Comparison of ENCODE assay signal across 24 mouse cellular contexts in the genomic region with DNA sequence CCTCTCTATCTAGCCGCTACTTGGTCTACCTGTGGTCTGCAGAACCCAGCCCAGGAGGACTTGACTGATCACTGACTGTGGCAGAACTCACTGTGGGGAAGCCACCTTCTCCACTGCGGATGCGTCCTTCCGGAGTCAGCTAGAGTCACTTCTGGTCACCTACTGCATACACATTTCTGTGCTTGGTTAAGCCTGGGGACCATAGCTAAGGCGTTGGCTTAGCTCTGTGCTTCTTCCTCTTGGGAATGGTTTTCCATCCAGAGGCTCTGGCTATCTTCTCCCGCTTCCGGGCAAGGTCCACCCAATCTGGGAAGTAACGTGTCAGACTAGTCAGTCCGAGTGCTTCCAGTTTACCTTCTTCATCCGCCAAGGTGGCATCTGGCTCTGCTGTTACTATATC. TPM values are rescaled to one million over a fixed set of nuclear protein-coding genes. Genes with fewer than 3 reads are reported as not detected.
DNase-seq lines count a peak whose midpoint lies in the region; ATAC-seq and TF ChIP-seq lines count a peak whose summit lies in the region.
"Had no signal": no experiment of that assay in that cellular context is flagged by ENCODE, and none has a peak within 500 bp of the region (broad histone marks: within the 10 kb centered on the region; RNA-seq: fewer than 3 reads in every experiment).

No protein-coding gene starts in this region.

- WGBS in heart, embryonic 11.5 days (ENCODE audit: insufficient replicate concordance): 56% methylated on average over 10 of the region's 10 CpGs
- WGBS in heart, embryonic 13.5 days: 56% methylated on average over 10 of the region's 10 CpGs
- WGBS in heart, adult 2 months: 49% methylated on average over 10 of the region's 10 CpGs

- no peak for TF ChIP-seq POLR2A in heart, adult 2 months (IDR thresholded peaks at IDR 0.05; ENCODE audit: insufficient read depth, low read depth, low read length)

- peak; percentile 76 for DNase-seq in heart, adult 11 months
- no peak for DNase-seq in heart, postnatal 10 days
- no peak for DNase-seq in heart, postnatal 4 days
- no peak for DNase-seq in heart, adult 2 months
- DNase-seq: adrenal gland, adult 8-10 months; adrenal gland, postnatal 14 days; adrenal gland, postnatal 36 days; B cell, adult 2 months; cerebellum, adult 11-12 months; cerebellum, adult 2 months; cerebellum, adult 9-10 months; cerebellum, postnatal 10 days; cerebellum, postnatal 25 days had no signal

- no peaks in the 10 kb centered on the region for H3K27me3 ChIP-seq in heart, embryonic 11.5 days (ENCODE audit: control insufficient read depth, insufficient read depth, low read length)
- H3K27me3 ChIP-seq in heart, embryonic 13.5 days (replicated peaks): no peaks in the 10 kb centered on the region
- no peaks in the 10 kb centered on the region for H3K27me3 ChIP-seq in heart, adult 2 months (ENCODE audit: control insufficient read depth, insufficient read depth, low read length)
- H3K27me3 ChIP-seq: CH12.LX; embryonic facial prominence, embryonic 12.5 days; forebrain, embryonic 13.5 days; forebrain, embryonic 15.5 days; Patski had no signal

- no peak overlapping the region for H3K4me2 ChIP-seq in heart, embryonic 11.5 days
- no peak overlapping the region for H3K4me2 ChIP-seq in heart, embryonic 13.5 days
- H3K4me2 ChIP-seq: embryonic facial prominence, embryonic 12.5 days; forebrain, embryonic 13.5 days; forebrain, embryonic 15.5 days had no signal

- no peak for TF ChIP-seq EP300 in heart, adult 2 months (IDR thresholded peaks at IDR 0.05; ENCODE audit: insufficient read depth, low read depth, low read length)

- no peak overlapping the region for H3K9ac ChIP-seq in heart, embryonic 11.5 days (ENCODE audit: low read depth, low read length)
- no peak overlapping the region for H3K9ac ChIP-seq in heart, embryonic 13.5 days
- H3K9ac ChIP-seq in heart, adult 2 months (ENCODE audit: low read depth, low read length): no peak overlapping the region
- H3K9ac ChIP-seq: embryonic facial prominence, embryonic 12.5 days; forebrain, embryonic 13.5 days; forebrain, embryonic 15.5 days had no signal

- H3K4me1 ChIP-seq in heart, embryonic 11.5 days (ENCODE audit: control insufficient read depth, insufficient read depth, low read length): peaks cover 6% of the 10 kb centered on the region; the same call in 1 of the 2 replicates
- H3K4me1 ChIP-seq in heart, embryonic 13.5 days: peaks cover 4% of the 10 kb centered on the region; the same call in 1 of the 2 replicates
- no peaks in the 10 kb centered on the region for H3K4me1 ChIP-seq in heart, adult 2 months (ENCODE audit: control insufficient read depth, insufficient read depth, low read length)
- H3K4me1 ChIP-seq: embryonic facial prominence, embryonic 12.5 days had no signal

- H3K79me2 ChIP-seq in heart, adult 2 months (replicated peaks; ENCODE audit: control insufficient read depth, insufficient read depth, low read length): no peaks in the 10 kb centered on the region

- peak overlapping the region; percentile 41; the same call in 1 of the 2 replicates for H3K27ac ChIP-seq in heart, embryonic 11.5 days (ENCODE audit: low read depth, low read length)
- 0 out of 2 replicates have a peak overlapping the region, but pooled peaks have one; percentile 3 for H3K27ac ChIP-seq in heart, embryonic 13.5 days (replicated peaks)
- no peak overlapping the region for H3K27ac ChIP-seq in heart, adult 2 months
- H3K27ac ChIP-seq: embryonic facial prominence, embryonic 12.5 days; forebrain, embryonic 13.5 days; forebrain, embryonic 15.5 days had no signal

- TF ChIP-seq CTCF in heart, adult 2 months (IDR thresholded peaks at IDR 0.05): no peak

- intact Hi-C loops in heart, postnatal 10 days (cut with DNase I): no loop called here
- intact Hi-C loops in heart, adult 2 months (cut with DNase I): no loop called here

- no peaks in the 10 kb centered on the region for H3K36me3 ChIP-seq in heart, embryonic 11.5 days (ENCODE audit: control insufficient read depth, insufficient read depth, low read length)
- no peaks in the 10 kb centered on the region for H3K36me3 ChIP-seq in heart, embryonic 13.5 days
- H3K36me3 ChIP-seq in heart, adult 2 months (ENCODE audit: control insufficient read depth, insufficient read depth, low read length): no peaks in the 10 kb centered on the region
- H3K36me3 ChIP-seq: embryonic facial prominence, embryonic 10.5 days; embryonic facial prominence, embryonic 12.5 days; forebrain, embryonic 15.5 days; G1E had no signal

- no peak overlapping the region for H3K4me3 ChIP-seq in heart, embryonic 11.5 days (ENCODE audit: low read depth, low read length)
- no peak overlapping the region for H3K4me3 ChIP-seq in heart, embryonic 13.5 days
- H3K4me3 ChIP-seq in heart, adult 2 months: no peak overlapping the region
- H3K4me3 ChIP-seq: embryonic facial prominence, embryonic 10.5 days; embryonic facial prominence, embryonic 12.5 days; forebrain, embryonic 13.5 days; forebrain, embryonic 15.5 days had no signal

- no peaks in the 10 kb centered on the region; the same call in 1 of the 2 replicates for H3K9me3 ChIP-seq in heart, embryonic 11.5 days (replicated peaks; ENCODE audit: control insufficient read depth, low read length)
- H3K9me3 ChIP-seq in heart, embryonic 13.5 days: no peaks in the 10 kb centered on the region
- H3K9me3 ChIP-seq: embryonic facial prominence, embryonic 10.5 days; embryonic facial prominence, embryonic 12.5 days; forebrain, embryonic 13.5 days; forebrain, embryonic 15.5 days had no signal

- 0 out of 2 replicates have a peak, but pooled peaks have one; percentile 31 for ATAC-seq in heart, embryonic 11.5 days (replicated peaks; ENCODE audit: insufficient number of reproducible peaks, low FRiP score, low TSS enrichment)
- no peak for ATAC-seq in heart, embryonic 13.5 days (ENCODE audit: extremely low read depth, insufficient number of reproducible peaks, low FRiP score, low TSS enrichment)
- ATAC-seq: activated CD4-positive, CD25-positive, alpha-beta regulatory T cell, adult 4 months; CD4-positive, CD25-positive, alpha-beta regulatory T cell, adult 4 months; forebrain, embryonic 13.5 days; forebrain, embryonic 15.5 days; Patski had no signal

RNA-seq across cellular contexts. Expression of a gene that starts 56.4 kb away (rescaled TPM):
- 10 to 100 TPM; 10.8 TPM for total RNA-seq in heart, postnatal 10 days (2021)
- 6.3 and 8.4 TPM in 2 replicates for polyA plus RNA-seq in heart, embryonic 11.5 days (2014; fragmentation: Nextera tagmentation; extraction: Ambion mirVana)
- 10 to 100 TPM in 1 of 2 experiments, 1 to 10 TPM in 1; 9.7 to 11.5 TPM for total RNA-seq in heart, postnatal 4 days (2021)
- polyA plus RNA-seq in heart, embryonic 13.5 days (2015; fragmentation: Nextera tagmentation; extraction: Ambion mirVana): 5.1 and 6.2 TPM in 2 replicates
- 1 to 10 TPM; 6.9 to 8.3 TPM for total RNA-seq in heart, adult 2 months (2021)
- polyA plus RNA-seq in heart, adult 2 months (2012; rRNA removed): 1.8 TPM in 2 replicates
- polyA plus RNA-seq: G1E had no signal
